Mouse (Mus musculus) mature B cell (primary cell): ENCODE measurements around the gene Noxred1.
"Not testable (repeated sequence)": the region's sequence is repeated elsewhere in the genome, so short reads cannot be mapped to it uniquely, and the experiment has no call there.

Experiments
- in situ Hi-C: fragments of 300-500 bp; cut with MboI; formaldehyde crosslinking; loops from 2 replicates; pipeline ENCODE4 v1.14.3; 2019

Gene Noxred1

DNA sequence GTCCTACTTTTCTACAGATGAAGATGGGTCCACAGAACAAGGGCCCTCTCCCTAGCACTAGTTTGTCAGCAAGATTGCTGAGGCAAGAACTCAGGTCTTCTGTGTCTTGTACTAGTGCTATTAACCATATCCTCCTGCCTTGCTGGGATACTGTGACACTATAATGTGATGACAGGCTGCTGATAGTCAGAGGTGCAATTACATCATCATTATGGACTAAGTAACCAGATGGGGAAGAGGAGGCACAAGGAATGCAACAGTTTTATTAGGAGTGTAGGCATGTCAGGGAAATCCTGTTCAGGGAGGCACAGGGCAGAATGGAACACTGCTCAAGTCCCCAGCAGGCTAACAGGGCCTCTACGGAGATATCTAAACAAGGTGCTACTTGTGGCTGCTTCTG lies at the start of gene Noxred1:
Gene Noxred1, minus strand, starts transcription at position 101 of the 400 bp plus-strand sequence.
- in situ Hi-C loops = no loop called here

DNA sequence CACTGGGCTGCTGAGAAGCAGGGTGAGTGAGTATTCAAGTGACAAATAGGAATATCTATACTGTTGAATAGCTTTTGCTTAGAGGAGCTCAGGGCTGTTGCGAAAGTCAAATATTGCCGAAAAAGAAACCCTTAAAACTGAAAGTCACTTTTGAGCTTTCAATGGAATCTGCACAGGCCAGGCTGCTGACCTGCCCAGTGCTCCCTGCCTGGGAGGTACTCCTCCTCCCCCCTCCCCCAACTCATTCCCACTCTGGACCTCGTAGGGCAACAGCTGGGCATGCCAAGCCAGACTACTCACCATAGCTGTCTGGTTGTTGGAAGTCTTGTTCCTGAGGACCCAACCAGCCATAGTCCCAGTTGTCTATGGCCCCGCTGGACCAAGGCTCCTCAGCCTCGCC lies 46.2 kb upstream of the Noxred1 start:
- in situ Hi-C loops = no loop called here

DNA sequence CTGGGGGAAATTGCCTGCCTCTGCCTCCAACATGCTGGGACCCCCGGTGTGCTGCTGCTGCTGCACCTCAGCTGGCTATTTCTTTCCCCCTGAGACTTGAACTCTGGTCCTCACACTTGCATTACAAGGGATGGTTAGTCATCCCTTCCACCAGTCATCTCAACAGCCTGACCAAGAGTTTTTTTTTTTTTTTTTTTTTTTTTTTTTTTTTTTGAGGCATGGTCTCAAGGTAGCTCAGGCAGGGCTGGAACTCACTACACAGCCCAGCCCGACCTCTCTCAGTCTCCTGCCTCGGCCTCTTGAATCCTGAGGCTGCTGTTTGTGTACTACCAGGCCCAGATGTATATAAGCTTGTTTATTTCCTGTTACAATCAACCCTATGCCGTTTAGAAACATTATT lies 45.7 kb upstream of the Noxred1 start:
- in situ Hi-C loops = no loop called here

DNA sequence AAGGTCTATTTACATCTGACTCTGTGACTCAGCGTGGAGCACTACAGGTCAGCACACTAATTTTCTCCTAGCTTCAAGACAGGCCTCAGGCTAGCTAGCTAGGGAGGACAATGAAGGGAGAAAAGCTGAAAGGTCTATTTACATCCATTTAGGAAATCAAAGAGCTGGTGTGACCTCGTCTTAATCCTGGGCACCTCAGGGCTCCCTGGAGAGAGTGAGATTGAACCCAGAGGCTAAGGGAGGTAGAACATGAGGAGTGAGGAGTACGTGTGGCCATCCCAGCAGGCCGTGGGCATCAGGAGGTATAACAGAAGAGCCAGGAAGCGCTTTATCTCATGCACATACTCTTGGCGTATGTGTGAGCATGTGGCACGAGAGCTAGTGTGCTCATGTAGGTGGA lies 45.2 kb upstream of the Noxred1 start:
- in situ Hi-C loops = no loop called here

DNA sequence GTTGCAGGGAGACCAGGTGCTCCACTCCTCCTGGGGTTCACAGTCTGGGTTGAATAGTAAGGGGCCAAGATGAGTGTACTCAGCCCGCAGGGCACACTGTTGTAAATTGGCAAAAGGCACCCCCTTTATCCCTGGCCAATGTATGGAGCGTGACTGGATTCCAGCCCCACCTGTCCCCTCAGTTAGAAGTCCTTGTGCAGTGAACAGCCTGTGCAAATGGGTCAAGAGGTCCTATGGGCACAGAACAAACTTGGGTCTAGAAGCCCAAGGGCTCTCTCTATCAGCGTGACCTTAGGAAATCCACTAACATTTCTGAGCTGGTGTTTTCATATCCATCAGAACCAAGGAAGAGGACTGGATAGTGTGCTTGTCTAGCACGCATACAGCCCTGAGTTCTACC lies 44.2 kb upstream of the Noxred1 start:
- in situ Hi-C loops = no loop called here

DNA sequence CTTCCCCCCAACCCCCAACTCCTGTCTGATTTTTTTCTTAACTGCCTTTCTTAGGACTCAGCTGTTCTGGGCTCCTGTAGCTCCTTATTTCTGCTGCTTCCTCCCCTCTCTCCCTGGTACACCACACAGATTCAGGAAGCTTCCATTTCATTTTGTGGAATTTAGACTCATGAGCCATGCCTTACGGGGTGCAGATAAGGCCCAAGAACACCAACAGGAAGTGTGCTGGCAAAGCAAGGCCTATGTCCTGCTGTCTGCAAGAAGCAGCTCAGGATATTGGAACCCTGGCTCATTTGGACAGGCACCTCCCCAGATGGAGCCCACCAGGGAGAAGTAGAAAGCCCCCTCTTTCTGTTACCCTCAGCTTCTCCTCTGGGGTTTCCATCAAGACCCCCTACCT lies 43.2 kb upstream of the Noxred1 start:
- in situ Hi-C loops = no loop called here

DNA sequence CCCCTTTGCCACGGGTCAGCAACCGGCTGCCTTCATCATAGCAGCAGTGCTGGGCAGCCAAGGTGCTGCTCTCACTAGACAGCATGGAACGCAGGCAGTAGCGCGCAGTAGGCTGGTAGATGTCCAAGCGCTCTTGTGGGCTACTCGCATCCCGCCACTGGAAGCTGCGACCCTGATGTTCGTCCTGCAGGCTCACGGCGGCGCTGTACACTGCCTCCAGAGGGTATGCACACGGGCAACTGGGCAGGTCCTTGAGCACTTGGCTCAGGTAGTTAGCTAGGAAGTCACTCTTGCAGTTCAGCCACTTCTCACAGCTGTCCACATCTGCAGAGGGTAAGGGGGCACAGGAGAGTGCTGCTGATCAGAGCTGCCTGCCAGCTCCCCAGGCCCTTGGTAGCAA lies 41.3 kb upstream of the Noxred1 start:
- in situ Hi-C loops = no loop called here

DNA sequence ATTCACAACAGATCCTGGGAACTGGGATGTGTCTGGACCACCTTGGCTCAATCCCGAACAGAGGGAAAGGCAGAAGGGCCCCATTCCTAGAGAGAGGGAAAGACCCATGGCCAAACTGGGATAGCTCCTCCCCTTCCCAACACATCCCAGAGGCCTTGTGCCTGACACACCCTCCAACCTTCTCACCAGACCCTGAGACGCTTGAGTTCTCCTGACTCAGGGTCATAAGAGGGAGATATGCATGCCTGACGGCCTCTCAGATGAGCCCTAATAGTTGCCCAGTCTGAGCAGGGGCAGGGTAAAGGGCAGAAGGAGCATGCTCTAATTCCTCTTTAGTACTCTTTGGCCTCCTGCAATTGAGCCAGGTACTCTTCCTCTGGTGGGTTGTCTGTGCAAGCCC lies 40.8 kb upstream of the Noxred1 start:
- in situ Hi-C loops = no loop called here

DNA sequence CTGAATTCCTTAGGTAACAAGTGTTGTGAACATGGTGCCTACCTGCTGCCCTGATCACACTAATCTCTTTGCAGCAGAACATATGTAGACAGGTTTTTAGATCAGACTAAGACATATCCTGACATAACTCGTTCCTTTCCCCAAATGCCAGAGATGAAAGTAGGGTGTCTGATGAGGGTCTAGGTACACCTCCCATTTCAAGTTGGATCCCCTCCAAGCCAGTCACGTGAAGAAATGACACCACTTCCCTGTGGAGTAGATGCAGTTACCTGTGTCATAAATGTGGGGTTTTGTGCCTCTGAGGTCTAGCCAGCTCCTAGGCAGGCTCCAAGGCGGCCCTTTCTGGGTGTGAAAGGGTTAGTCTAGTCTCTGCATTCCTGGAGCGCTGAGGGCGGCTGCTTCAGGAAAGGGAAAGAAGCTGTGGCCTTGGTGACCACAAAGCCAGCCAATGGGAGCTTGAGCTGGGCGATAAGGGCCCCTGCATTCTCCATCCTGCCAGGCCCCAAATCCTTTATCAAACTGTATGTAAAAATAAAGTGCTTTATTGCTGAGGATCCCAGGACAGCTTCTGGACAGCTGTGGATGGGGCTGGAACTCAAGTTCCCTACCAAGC lies 39.7 kb upstream of the Noxred1 start:
- in situ Hi-C loops = no loop called here

DNA sequence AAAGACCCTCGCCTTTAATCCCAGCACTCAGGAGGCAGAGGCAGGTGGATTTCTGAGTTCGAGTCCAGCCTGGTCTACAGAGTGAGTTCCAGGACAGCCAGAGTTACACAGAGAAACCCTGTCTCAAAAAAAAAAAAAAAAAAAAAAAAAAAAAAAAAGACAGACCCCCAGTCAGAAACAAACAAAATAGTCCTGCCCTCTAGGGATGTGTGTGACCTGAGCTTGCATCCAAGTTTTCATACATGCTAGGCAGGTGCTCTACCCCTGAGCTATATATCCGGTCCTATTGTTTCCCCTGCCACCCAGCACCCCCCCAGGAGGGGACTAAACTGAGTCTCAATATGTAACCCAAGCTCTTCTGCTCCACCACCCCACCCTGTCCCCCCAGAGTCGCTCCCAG lies 38.7 kb upstream of the Noxred1 start:
- in situ Hi-C loops = not testable (repeated sequence)

DNA sequence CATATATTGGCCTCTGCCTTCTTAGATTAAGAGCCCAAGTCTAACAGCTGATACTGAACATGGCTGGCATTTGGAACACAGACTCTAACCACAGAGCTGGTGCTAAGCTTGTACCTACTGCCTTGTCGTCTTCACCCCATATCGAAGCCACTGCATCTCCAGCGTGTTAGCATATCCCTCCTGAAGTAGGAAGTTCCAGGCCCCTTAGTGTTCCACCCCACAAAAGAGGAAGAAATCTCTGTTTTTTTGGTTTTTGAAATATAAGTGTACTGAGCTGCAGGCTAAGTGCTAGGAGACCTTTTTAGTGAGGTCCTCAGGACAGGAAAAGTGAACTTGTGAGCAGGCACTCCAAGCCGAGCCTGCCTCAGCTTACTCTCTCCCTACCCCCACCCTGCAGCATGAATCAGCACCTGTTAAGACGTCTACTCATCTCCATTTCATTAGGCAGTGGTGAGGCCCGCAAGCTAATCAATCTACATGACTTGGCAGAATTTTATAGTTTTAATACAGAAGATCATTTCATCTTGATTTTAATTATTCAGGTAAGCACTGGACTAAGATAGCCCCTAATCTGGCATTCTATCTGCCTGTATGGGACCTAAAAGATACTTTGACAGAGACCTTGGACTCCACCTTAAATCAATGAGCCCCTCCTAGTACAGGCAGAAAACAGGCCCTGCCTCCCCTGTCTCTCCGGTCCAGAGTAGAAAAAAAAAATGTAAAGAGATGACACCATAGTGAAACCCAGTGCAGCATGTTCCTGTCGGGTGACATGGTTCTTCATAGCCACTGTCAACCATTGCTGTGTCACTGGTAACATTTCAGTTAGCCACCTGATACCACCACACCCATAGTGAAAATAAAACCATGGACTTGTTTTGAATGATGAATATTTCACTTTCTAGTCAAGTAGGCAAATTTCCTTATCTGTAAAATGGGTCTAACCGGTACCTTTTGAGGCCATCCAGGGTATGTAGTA lies 36.6 kb upstream of the Noxred1 start:
- in situ Hi-C loops = no loop called here

DNA sequence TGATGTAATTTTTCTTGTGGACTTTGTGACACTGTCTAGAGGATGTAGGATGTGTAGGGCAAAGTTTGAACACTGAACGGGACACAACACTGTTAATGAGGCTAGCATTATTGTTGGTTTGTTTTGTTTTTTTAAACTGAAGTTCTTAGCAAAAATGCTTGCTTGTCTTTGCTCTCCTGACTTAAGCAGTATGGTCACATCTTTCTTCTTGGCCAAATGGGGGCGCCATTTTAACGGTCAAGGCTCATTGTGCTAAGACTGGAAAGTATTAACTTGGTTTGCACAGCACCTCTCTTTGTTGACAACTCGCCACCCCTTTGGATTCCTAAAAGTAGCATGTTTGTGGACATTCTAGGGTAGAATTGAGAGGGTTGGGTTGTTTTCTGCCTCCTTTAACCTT lies 29.1 kb upstream of the Noxred1 start:
- in situ Hi-C loops = no loop called here

DNA sequence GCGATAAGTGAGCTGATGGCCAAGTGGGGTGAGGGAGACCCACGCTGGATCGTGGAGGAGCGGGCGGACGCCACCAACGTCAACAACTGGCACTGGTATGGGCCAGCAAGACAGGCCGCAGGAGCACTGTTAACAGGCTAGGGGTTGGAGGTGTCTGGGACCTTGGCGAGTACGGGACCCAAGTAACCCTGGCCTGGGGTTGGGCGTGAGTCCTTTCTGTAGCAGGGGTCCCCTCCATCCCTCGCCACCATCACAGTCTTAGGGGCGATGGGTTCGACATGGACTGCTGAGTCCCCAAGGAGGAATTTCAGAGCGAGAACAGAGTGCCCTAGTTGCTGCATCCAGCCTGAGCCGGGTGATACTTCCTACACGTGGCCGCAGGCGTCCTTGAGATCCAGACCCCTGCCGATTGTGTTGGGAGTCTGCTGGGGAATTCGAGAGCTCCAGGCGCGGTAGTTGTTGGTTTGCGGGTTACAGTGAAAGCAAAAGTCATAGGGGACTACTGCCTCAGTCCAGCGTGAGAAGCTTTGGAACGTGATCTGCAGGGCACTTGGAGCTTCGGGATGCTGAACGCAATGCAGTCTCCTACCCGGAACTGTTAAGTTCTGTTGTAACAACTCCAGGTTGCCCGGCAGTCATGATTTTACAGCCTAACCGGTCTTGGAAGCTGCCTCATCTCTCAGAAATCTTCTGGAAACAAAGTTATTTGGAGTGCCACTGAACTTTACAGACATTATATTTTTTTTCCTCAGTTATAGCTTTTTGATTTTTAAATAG lies 28.5 kb upstream of the Noxred1 start:
- in situ Hi-C loops = no loop called here

DNA sequence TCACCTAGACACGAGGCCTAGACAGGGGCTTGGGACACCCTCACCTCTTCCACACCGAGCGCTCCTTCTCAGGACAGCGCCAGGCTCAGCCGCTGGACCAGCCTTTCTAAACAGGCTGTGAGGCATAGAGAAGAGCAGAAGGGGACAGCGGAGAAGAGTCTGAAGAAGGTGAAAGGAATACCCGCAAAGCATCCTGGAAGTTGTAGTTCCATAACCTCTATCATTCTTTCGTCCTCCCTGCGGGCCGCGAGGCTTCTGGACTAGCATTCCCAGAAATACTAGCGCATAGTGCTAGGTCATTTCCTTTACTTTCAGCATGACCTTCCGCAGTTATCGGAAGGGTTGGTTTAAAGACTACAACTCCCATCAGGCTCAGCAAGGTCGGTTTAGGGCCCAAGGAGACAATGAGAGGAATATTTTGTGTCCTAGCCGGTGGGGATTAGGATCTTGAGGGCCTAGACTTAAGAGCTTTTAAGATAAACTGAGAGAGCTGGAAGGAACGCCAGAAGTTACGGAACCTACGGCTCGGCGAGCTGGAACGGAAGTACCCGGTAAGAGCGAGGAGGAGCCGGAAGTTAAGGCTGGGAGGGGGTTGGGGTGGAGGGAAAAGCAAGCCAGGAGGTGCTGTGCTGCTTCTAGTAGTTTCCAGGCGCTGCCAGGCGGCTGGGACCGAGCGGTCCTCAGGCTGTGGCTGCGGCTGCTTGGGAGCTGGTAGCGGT lies 27.7 kb upstream of the Noxred1 start, which contains the start of the genes Vipas39 and Ahsa1:
Gene Vipas39, minus strand, starts transcription at position 149 of the 719 bp plus-strand sequence.
Gene Ahsa1, plus strand, starts transcription at position 372 of the 719 bp plus-strand sequence.
- in situ Hi-C loops = no loop called here

DNA sequence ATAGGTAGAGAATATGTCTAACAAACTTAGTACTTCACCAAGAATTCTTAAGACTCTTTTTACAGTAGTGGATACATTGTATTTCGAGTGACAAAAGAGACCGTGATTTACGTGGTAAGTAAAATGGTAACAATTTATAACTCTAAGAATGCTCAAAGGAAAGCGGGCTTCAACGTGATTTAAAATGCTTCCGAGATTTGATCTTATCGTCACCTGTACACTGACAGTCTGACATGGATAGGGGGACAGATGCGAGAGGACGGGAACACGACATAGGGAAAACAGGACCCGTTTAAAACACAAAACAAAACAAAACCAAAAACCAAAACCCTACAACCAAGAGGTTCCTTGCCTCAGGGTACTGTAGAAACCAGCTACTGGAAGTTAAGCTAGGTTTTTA lies 26.9 kb upstream of the Noxred1 start:
- in situ Hi-C loops = no loop called here

DNA sequence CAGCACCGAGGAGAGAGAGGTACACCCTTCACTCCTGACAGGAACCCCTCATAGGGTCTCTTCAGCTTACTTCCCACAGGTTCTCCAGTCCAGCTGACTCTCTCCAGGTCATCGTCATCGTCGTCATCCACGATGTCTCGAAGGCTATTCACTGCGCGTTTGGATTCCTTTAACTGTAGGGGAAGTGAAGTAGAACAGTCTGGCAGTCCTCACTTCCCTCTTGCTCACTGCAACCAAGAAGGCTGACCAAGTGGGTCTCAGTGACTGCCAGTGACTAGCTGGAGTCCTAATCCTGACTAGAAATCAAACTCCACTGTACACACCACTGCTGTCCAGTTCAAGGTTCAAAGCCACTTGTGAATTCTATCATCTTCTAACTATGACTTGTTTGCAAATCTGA lies 22.0 kb upstream of the Noxred1 start:
- in situ Hi-C loops = no loop called here

DNA sequence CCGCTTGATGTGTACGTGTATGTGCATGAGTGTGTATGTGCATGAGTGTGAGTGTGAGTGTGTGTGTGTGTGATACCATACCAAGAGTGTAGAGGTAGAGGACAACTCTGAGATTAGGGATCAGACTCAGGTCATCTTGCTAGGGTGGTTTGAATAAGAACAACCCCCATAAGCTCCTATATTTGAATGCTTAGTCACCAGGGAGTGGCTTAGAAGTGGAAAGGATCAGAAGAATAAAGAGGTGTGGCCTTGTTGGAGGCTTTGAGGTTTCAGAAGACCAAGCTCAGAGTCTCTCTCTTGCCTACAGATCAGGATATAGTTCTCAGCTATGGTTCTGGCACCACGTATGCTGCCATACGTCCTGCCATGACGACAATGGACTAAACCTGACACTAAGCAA lies 18.1 kb upstream of the Noxred1 start:
- in situ Hi-C loops = no loop called here

DNA sequence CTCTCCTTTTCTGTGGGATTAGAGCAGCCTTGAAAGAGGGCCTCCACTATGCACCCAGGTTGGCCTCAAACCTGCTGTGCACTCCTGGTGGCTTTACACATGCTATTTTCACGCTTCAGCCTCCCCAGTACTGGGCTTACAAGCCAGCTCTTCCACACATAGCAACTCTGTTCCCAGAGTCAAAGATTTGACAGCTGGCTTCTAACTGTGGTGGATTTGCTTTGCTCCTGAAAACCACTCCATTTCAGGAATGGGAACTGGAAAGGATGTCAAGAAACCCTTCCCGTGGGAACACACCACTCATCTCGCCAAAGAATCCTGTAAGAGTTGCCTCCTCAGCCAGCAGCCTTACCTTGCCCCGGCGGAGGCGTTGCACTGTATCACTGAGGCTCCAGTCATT lies 15.3 kb upstream of the Noxred1 start:
- in situ Hi-C loops = no loop called here

DNA sequence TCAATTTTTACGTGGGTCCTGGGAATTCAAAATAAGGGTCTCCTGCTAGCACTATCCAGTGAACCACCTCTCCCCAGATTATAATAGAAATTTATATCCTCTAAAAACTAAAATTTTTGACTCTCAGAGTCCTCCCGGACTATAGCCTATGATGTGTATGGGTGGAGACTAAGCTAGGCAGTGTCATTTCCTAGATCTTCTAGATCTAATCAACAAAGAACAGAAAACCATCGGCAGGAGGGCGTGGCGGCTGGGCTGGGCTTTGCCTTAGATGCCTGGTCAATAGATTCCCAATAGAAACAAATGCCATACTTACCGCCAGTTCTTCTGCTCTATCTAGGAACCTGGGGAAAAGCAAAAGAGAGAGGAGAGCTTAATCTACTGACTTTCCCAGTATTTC lies 11.6 kb upstream of the Noxred1 start:
- in situ Hi-C loops = no loop called here

DNA sequence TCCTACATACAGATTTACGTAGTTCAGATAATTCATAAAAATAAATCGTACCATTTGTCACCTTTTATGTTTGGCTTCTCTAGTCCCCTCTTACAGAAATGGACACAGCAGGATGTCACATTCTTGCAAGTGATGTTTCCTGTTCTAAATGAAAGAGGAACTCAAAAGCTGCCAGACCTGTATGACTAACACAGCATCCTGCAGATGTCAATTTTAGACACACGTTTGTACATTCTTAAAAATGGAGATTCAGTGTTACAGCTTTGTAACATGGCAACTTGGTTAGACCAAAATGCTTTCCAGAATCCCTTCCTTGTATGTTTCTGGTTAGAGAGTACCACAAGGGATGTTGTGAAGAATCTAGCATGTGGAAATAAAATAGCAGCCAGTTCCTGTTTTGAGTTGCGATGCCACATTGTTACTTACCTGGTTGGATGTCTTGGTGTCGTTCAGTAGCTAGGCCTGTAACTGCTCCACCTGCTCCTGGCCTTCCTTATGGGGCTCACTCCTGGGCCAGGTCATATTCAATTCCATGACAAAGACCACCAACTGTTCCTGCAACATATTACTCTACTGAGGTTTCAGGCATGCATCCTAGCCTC lies 1.5 kb downstream of the Noxred1 start:
- in situ Hi-C loops = no loop called here

DNA sequence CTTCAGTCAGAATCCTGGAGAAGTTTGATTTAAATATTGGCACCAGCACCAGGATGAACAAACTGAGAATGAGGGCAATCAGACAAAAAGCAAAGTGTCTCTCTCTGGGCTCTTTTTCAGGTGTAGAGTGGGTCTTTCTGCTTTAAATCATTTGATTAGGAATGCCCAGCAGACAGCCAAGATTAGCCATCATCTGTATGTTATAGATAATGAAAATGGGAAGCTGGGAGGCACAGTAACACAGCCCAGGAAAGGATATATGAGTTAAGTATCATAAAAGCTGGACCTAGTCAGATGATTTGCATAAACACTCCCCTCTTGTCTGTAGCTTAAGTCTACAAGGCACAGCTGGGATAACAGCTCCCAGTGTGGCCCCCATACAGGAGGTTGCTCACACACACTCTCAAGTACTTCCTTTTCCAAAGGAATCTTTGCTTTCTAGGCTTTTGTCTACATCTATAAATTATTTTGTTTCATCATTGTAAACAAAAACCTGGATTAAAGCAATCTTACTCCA lies 8.1 kb downstream of the Noxred1 start:
- in situ Hi-C loops = no loop called here
